Mouse (Mus musculus) forebrain, embryonic 15.5 days (tissue): ENCODE data around the gene Vav2. TPM values are rescaled to one million over a fixed set of nuclear protein-coding genes. Genes with fewer than 3 reads are reported as not detected.

Experiments used
- ATAC-seq: fragments of 200-750 bp; cut with Nextera tagmentation; replicated peaks from 2 replicates; pipeline ENCODE4 v1.8.0; 2017; ENCODE audit warnings: mild to moderate bottlenecking, moderate TSS enrichment, moderate library complexity
- H3K27ac ChIP-seq: fragments of 300-500 bp; sonication (generic); replicated peaks from 2 replicates; pipeline ENCODE4 v1.5.1; 2015; ENCODE audit warnings: mild to moderate bottlenecking, inconsistent platforms
- H3K27me3 ChIP-seq: fragments of 300-500 bp; sonication (generic); 2 replicates; pipeline ENCODE4 v1.6.1; 2015; ENCODE audit warnings: inconsistent platforms
- H3K36me3 ChIP-seq: fragments of 300-500 bp; sonication (generic); 2 replicates; pipeline ENCODE4 v1.6.1; 2015; ENCODE audit warnings: mild to moderate bottlenecking, inconsistent platforms
- H3K4me1 ChIP-seq: fragments of 300-500 bp; sonication (generic); 2 replicates; pipeline ENCODE4 v1.6.1; 2015; ENCODE audit warnings: inconsistent platforms
- H3K4me2 ChIP-seq: fragments of 300-500 bp; sonication (generic); replicated peaks from 2 replicates; pipeline ENCODE4 v1.6.1; 2015; ENCODE audit warnings: mild to moderate bottlenecking, inconsistent platforms
- H3K4me3 ChIP-seq: fragments of 300-500 bp; sonication (generic); 2 replicates; pipeline ENCODE4 v1.5.1; 2015; ENCODE audit warnings: mild to moderate bottlenecking, inconsistent platforms
- H3K9ac ChIP-seq: fragments of 300-500 bp; sonication (generic); replicated peaks from 2 replicates; pipeline ENCODE4 v1.6.1; 2015; ENCODE audit warnings: mild to moderate bottlenecking, inconsistent platforms
- H3K9me3 ChIP-seq: fragments of 300-500 bp; sonication (generic); 2 replicates; pipeline ENCODE4 v1.6.1; 2016; ENCODE audit warnings: inconsistent platforms
- WGBS: fragments of 180-500 bp; shearing (Covaris S2); methylation state at CpG from one replicate; pipeline ENCODE4 v1.1.7; 2015; ENCODE audit warnings: mixed read lengths; 5-methylcytosine and 5-hydroxymethylcytosine counted together
- microRNA-seq: library from miRNA; unstranded; fragments of <30 nt; microRNA quantifications from one replicate; pipeline ENCODE4, GENCODE M21; 2016
- polyA plus RNA-seq: library from polyadenylated mRNA; unstranded; fragments of >200 nt; fragmentation: Nextera tagmentation; extraction: Ambion mirVana; gene quantifications from 2 replicates; pipeline ENCODE4 v1.2.1, GENCODE M21; 2015

Vav2 gene
- polyA plus RNA-seq, 1 experiment from 2014 or later, result 13.9 TPM

GRCm38 (mm10) chr2:27226572-27226971 lies 200.3 kb downstream of the Vav2 start:
- Histone ChIP-seq H3K4me1 (peaks cover 4% of the 10 kb centered on the region; the same call in 1 of the 2 replicates), H3K9ac (no peak overlapping the region), H3K27ac (no peak overlapping the region), H3K9me3 (no peaks in the 10 kb centered on the region), H3K27me3 (no peaks in the 10 kb centered on the region), H3K36me3 (no peaks in the 10 kb centered on the region), H3K4me2 (no peak overlapping the region), H3K4me3 (no peak overlapping the region)
- WGBS, result 66% methylated on average over 7 of the region's 7 CpGs
- ATAC-seq, result no peak

- no peaks in the 10 kb centered on the region for H3K9me3 ChIP-seq
- H3K27ac ChIP-seq, result no peak overlapping the region
- 69% methylated on average over 7 of the region's 7 CpGs for WGBS
- ATAC-seq, result no peak
- H3K9ac ChIP-seq, result no peak overlapping the region
- H3K4me2 ChIP-seq, result no peak overlapping the region
- peaks cover 9% of the 10 kb centered on the region; the same call in 1 of the 2 replicates for H3K4me1 ChIP-seq
- H3K4me3 ChIP-seq, result no peak overlapping the region
- H3K36me3 ChIP-seq, result no peaks in the 10 kb centered on the region
- H3K27me3 ChIP-seq, result no peaks in the 10 kb centered on the region
Measured at GRCm38 (mm10) chr2:27223012-27223421, 203.8 kb downstream of the Vav2 start.

GRCm38 (mm10) chr2:27218569-27218968 lies 208.3 kb downstream of the Vav2 start:
- ATAC-seq, result no peak
- WGBS, result 81% methylated on average over 8 of the region's 8 CpGs

GRCm38 (mm10) chr2:27218121-27218544 lies 208.7 kb downstream of the Vav2 start:
- no peak for ATAC-seq
- Histone ChIP-seq H3K9me3 (no peaks in the 10 kb centered on the region), H3K4me3 (no peak overlapping the region), H3K36me3 (no peaks in the 10 kb centered on the region), H3K27ac (no peak overlapping the region), H3K27me3 (no peaks in the 10 kb centered on the region), H3K4me2 (no peak overlapping the region), H3K4me1 (peaks cover 15% of the 10 kb centered on the region; the same call in 1 of the 2 replicates), H3K9ac (no peak overlapping the region)
- 49% methylated on average over 2 of the region's 2 CpGs for WGBS

More at GRCm38 (mm10) chr2:27218569-27218968, 208.3 kb downstream of the Vav2 start:
- Histone ChIP-seq H3K27ac (no peak overlapping the region), H3K4me3 (no peak overlapping the region), H3K9me3 (no peaks in the 10 kb centered on the region), H3K4me1 (peaks cover 16% of the 10 kb centered on the region; the same call in 1 of the 2 replicates), H3K27me3 (no peaks in the 10 kb centered on the region), H3K36me3 (no peaks in the 10 kb centered on the region), H3K9ac (no peak overlapping the region), H3K4me2 (no peak overlapping the region)

- 76% methylated on average over 2 of the region's 2 CpGs for WGBS
- H3K27me3 ChIP-seq, result no peaks in the 10 kb centered on the region
- no peaks in the 10 kb centered on the region for H3K36me3 ChIP-seq
- no peak for ATAC-seq
- H3K27ac ChIP-seq, result no peak overlapping the region
- H3K4me1 ChIP-seq, result peaks cover 12% of the 10 kb centered on the region; the same call in 1 of the 2 replicates
- H3K4me2 ChIP-seq, result no peak overlapping the region
- no peaks in the 10 kb centered on the region for H3K9me3 ChIP-seq
- H3K9ac ChIP-seq, result no peak overlapping the region
- no peak overlapping the region for H3K4me3 ChIP-seq
Measured at GRCm38 (mm10) chr2:27215537-27215936, 211.3 kb downstream of the Vav2 start.

Small RNA genes within 50 kb of the gene (microRNA-seq; reads per million reads assigned to microRNA genes)
- gene Gm24049 (not detected), gene Mir7578 (not detected)

Other genes with a start within 250 kb of the Vav2 start
- gene Sardh, start 178.7 kb downstream of the Vav2 start, polyA plus RNA-seq, result 3.6 and 4.5 TPM in 2 replicates
- gene Brd3os, start 15.3 kb upstream of the Vav2 start, polyA plus RNA-seq, result 30.6 and 31.5 TPM in 2 replicates
- gene Brd3, start 80.6 kb upstream of the Vav2 start, polyA plus RNA-seq, result 142 and 149 TPM in 2 replicates
- gene Wdr5, start 88.1 kb upstream of the Vav2 start, polyA plus RNA-seq, result 50.5 and 55.4 TPM in 2 replicates
- 3.2 TPM in 2 replicates for gene Rxra, start 249.4 kb upstream of the Vav2 start, polyA plus RNA-seq